Mouse (Mus musculus) lung, postnatal 36 days (tissue): ENCODE data around the gene Map2k5.

Experiments used
- DNase-seq: peaks from one replicate; pipeline ENCODE4 v3.0.0; 2022; ENCODE audit warnings: mixed read lengths

The Map2k5 gene

DNA sequence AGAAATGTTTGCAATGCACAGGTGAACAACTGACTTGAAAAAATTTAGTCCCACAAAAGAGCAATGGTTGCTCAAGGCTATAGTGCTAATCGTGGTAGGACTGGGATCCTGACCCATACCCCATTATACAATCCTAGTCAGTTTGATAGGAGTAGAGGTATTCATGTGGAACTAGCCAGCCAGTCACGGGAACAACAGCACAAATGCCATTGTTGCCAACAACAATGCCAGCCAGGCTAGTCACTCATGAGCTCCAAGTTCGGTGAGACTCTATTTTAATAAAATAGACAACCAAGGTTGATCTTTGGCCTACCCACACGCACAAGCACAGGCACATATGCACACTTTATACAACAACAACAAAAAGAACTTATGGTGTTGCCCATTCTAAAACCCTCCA is 120.0 kb downstream of the Map2k5 start:
- DNase-seq = no peak

DNA sequence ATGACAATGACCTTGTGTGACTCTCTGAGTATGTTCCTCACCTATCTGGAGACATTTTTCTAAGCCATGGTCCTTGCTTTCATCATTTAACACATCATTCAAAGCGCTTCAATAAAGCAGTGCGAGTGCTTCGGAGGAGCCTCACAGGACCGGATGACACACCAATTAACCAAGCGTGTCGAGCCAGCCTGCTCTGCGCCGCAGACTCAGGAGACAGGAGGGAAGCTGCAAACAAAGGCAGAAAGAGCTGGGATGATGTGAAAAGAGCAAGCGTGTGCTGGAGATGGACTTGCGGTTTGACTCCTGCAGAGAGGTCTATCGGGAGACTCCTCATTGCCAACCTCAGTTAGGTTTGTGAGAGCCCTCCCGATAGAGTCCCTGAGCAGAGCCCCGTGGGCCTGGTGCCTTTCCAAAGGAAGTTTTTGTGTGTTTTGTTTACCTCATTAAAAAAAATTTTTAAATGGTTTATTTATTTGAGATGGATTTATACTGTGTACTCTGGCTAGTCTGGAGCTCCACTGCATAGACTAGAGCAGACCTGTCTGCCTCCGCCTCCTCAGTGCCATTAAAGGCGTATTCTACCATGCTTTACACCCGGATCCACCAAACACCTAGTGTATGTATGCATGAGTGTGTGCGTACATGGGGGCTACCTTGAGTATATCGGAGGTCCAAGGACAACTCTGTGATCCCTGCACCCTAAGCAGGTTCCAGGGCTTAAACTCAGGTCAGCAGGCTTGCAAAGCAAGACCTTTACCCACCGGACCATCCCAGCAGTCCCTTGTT is 126.7 kb downstream of the Map2k5 start:
- no peak for DNase-seq

DNA sequence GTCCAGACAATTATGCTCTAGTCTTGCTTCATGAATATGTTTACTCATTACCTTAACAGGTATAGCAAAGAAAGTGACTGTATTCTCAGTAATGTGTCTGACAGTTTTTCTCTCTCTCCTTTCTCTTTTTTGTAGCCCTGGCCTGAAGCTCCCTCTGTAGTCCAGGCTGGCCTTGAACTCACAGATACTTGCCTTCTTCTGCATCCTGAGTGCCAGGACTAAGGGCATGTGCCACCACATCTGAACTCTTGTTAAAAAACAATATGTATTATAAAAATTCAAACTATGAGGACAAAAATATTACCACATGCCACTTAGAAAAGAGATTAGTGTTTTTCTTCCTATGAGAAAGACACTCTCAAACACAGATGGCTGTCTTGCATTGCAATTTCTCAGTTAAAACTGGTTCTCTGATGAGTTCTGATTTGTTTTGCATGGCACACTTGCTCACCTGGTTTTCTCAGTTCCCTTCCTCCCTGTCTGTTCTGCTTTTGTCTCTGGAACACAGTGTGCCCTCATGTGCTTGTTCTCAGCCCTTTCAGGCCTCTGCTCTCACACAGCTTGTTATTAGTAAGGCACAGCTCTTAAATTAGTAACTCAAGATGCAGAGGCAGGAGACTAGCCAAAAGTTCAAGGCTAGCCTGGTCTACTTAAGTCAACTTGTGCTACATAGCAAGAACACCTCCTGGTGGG is 129.5 kb downstream of the Map2k5 start:
- no peak for DNase-seq

DNA sequence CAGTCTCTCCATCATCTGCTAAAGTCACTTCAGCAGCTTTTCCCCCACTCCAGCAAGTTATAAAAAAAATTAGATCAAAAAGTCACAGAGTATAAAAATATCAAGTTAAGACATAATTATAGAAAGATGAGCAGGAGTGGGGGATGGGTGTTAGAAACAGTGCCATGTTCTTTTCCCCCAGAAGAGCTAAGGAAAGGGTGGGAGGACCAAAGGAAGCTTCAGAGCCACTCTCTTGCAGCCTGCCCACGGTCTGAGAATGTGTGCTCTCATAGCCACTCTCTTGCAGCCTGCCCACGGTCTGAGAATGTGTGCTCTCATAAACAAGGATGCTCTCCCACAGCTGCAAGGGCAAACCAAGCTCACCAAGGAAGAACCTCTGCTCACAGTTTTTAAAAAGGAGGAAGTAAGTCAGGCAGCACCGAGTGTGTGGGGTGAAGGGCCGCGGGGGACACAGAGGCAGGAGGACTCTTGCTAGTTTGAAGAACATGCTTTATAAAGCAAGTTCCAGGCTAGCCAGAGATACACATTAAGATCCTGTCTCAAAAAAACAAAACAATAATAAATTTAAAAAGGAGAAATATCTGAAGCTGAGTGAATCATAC is 131.0 kb downstream of the Map2k5 start:
- DNase-seq = peak; percentile 26

DNA sequence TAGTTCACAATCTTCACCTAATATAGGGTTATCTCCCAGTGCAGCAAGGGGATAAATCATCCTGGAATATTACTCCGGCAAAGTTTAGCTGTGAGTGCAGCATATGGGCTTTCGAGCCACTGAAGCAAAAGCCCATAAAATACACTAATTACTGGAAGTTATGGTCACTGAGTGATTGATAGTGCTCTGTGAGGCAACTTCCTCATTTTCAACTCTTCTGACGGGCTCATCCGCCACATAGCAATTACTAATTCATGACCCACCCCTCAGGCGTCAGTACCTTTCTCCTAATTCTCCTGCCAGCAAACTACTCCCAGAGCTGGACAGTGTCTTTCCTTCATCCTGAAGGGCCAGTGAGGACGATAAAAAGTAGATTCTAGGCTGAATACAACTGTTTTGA is 135.7 kb downstream of the Map2k5 start:
- peak; percentile 27 for DNase-seq

DNA sequence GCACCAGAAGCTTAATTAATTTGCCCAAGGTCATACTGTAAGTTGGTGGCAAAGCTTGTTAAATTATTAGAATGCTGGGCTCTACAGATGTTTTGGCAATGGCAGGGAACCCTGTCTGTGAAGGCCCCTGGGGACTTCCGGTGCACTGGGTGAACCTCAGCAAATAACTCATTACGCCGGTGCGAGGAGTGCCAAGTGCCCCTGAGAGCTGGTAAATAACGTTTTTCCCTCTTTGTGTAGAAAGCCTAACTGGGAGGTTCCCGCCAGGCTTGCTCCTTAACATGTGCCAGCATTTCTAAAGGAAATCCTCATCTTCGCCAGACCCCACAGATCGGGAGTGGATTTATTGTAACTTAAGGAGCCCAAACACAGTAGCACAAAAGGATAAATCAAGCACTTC is 136.5 kb downstream of the Map2k5 start:
- DNase-seq = no peak

DNA sequence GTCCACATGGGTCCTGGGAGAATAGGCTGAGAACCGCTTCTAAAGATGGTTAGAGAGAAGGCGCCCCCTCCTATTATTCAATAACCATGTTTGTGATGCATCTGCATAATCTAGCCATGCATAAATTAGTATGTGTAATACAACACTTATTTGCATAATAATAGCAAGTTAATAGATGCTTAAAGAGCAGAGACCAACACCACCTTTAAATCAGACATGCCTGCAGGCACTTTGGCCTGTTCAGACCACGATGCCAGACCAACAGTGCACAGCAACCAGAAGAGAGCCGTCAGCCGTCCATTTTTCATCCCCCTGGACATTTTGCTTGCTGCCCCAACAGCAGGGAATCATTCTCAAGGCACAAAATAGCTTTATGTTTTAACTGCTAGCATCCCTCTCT is 143.3 kb downstream of the Map2k5 start:
- DNase-seq = no peak

DNA sequence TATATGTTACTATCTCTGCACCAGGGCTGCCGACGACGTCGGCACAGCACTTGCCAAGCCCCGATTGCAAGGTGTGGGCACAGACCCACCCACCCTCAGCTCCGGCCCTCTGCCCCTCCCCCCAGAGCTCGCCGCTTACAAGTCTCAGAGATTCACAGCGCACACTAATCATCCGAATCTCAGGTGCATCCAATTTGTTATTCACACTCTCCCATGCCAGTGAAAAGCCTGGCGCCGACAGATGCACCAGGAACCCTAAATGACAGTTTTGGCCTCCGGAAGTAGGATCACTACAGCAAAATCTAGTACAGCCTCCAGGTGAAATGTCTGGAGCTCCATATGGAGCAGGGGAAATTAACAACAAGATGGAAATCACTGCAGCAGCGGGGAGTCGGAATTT is 147.4 kb downstream of the Map2k5 start:
- no peak for DNase-seq

DNA sequence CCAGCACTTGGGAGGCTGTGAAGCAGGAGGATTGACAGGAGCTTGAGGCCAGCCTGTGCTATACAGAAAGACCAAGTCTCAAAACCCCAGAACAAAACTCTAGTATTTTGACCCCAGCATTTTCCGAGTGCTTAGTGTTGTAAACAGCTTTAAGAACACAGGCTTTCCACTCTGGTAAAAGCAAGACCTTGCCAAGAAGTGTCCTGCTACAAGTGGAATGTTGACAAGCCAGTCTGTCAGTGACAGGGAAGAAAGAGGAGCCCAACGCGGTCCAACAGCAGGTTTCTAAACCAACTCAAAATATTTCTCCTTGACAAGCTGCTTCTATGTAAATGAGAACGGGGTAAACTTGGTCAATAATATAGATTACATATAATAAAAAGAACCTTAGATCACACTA is 148.6 kb downstream of the Map2k5 start:
- peak; percentile 52 for DNase-seq

DNA sequence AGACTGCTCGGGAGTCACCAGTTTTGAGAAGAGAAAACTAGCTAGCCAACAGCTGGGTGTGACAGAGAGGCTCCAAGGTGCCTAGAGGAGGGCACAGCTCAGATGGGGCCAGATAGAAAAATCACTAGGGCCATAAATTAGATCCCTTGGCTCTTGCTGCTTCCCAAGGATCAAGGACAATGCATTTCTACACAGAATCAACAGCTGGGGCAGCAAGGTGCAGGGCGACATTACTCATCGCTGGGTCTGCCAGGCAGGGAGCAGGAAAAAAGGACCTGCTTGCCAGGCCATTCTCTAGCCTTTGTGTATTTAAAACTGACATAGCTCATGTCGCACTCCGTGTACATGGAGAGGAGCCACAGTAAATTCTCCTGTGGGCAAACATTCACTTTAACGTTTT is 155.5 kb downstream of the Map2k5 start:
- no peak for DNase-seq

DNA sequence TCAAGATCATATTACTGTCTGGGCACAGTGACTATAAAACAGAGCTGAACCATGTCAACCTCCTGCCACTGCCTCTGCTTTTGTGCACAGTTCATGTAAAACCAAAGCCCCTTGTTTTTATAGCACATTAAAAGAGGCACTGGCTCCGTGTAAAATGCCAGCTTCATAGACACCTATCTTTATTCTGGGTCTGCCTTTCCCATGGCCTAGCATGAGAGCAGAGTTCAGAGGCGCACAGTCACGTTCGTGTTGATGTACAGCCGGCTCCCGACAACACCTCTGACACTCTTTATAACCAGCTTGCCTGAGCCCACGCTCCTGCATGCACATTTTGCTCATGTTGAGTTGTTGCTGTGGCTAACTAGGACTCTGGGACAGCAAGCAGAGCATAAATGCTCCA is 157.9 kb downstream of the Map2k5 start:
- DNase-seq = no peak

DNA sequence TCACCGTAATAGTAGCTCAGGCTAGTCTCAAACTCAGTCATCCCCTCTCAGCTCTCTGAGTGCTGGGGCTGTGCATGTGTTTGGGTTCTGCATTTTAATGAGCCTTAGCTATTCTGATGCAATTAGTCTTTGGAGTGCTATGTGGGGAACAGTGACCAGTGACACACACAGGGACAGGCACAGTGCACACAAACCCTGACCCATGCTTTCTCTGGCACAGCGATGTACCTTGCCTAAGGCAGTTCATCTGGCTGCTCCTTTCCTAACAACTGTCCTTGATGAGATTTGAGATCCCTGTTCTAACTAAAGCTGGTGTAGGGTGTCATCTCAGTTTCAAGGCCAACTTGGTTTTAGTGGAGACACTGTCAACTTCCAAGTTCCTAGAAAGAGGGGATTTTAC is 162.7 kb downstream of the Map2k5 start:
- no peak for DNase-seq

DNA sequence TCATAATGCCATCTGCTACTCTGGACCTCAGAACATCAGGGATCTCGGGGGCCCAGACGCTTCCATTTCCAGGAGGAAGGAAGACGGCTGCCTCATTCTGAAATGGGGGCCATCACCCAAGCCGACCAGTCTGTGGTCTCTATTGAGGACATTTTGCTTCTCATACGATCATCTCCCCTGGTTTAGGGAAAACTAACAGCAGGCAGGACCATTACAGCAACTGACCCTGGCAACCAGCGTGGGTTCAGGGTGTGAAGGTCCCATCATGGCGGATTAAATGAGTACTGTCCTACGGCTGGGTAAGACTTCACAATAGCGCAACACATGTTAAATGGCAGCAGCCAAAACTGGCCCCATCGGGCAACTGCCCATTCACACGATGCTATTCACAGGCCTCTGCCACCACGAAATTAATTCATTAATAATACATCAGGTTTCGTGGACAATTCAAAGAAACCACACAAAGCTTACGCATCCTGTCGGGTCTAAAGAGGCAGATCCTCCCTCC is 170.9 kb downstream of the Map2k5 start:
- no peak for DNase-seq

DNA sequence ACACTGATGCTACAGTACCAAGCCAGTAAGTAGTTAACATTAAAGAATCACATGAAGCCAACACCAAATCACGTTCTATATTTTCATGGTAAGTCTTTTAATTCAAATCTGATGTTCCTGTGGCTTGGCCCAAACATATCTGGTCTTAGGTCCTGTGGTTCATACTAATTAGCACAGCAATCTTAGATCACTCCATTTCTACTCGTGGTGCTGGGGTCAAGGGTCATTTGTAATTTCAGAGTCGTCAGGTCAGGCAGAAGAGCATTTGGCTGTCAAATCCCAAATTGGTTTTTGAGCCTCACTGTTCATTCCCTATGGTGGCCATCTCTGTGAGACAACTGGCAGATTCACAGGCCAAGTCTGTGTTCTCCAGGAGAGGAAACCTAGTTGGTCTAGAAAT is 174.2 kb downstream of the Map2k5 start:
- no peak for DNase-seq

DNA sequence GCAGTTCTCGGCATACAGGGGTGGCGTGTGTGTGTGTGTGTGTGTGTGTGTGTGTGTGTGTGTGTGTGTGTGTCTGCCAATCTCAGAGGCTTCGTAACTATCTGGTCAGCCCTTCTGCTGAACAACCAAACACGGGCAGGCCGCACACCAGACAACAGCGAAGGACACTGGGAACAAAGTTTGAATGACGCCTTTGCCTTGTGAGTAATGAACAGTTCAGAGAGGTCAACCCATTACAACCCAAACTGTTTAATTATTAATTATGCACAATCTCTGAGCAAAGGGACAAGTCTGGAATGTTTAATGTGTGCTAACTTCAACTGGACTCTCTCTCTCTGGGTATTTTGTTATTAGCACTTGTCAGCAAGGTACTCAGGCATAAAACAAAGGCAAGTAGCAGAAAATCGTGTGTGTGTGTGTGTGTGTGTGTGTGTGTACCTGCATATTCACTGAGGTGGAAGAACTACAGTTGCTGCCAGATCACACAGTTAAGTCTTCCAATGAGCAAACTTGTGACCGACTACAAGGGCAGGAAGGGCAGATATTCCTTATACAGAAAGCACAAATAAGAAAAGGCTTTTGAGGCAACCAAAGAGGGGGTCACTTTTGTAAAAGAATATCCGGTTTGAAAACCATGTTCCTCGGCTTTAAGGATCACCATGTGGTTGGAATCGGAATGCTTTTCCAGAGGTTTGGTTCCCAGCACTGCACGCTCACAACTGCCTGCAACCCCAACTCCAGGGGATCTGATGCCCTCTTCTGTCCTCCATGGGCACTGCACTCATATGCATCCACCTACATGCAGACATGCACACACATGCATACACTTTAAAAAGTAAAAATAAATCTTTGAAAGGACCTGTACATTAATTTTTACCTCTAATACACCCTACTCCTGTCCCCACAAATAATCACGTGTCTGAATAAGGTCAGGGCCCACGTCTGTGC is 176.1 kb downstream of the Map2k5 start:
- DNase-seq = no peak

DNA sequence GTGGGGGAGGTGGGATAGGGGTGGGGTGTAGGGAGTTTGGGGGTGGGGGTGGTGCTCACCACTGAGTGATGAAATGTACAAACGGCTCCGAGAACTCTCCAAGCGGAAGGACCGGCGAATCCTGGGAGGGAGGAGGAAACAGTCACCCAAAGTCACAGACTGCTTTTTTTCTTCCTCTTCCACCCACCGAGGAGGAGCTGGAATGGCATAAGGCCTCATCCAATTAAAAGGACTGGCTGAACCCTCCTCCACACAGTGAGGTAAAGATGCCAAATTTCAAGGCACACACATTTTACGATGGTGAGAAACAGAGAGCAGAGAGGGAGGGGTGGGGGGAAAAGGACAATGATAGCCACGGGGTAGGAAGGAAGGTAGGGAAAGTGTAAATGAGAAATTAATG is 180.4 kb downstream of the Map2k5 start:
- DNase-seq = peak; percentile 11

DNA sequence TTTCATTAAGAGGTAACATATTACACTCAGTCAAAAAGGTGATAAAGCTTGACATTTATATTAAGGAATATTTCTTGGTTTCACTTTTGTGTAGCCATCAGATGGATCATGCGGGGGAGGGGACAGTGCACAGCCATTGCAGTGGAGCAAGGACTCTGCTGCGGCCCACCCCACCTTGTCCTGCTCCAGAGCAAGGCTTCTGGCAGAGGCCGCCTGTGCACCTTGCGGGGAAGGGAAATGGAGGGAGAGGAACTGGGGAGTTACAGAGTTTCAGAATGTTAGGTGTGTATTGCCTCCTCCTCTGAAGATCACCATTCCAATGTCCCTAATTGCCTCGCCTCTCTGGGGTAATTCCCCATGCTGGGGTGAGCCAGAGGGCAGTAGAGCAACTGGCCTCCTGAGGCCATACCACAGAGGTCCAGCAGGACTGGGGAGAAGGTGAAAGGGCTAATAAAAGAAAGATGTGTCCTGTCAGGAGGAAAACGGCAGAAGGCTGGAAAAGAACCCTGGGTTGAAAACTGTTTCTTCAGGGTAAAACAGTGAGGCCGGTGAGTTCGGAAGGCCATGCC is 181.5 kb downstream of the Map2k5 start:
- DNase-seq = no peak

DNA sequence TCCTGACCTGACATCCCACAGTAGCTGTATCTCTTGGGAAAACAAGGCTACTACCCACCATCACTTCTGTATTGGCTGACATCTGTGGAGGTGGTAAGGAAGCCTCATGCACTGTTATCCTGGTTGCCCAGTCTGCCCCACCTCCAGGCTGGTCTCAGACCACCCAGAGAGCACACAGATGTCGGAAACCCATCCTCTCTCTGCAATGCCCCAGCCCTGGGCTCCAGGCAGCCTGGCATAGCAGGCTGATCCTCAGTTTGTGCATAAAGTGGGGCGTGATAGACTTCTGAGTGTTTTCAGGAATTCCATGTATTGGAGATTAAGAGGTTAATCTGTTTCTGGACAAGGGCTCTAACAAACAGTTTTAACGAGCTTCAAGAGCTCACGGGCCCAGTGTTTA is 182.2 kb downstream of the Map2k5 start:
- DNase-seq = no peak

DNA sequence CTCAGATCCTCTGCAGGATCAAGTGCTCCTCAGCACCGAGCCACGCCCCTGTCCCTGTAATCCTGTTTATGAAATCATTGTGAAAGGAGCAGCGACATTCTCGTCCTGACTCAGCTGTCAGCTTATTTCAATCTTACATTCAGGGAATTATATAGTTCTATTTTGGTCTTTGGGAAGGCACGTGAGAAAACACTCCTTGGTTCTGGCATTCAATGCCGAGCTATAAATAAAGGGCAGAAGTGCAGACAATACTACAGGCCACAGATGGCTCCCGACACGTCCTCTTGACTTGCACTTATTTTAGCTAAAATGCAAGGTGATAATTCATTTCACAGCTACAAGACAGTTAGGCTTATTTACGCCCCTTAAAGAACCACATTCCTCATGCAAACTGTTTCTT is 182.9 kb downstream of the Map2k5 start:
- no peak for DNase-seq

DNA sequence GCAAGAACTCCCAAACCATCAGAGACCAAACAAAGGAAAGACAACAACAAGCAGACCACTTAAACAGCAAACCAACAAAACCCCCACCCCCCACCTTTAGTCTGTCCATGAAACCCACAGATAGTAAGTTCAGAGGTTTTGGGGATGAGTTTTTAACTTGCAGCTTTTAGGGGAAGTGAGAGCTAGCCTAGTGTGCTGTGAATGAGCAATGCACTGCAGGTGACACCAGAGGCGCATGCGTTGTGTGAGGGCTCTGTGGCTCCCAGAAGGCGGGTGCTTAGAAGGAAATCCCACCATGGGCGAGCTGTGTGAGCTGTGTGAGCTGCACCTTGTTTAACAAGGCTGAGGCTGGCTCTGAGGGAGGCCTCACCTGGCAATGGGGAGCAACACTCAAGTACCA is 184.9 kb downstream of the Map2k5 start:
- no peak for DNase-seq

DNA sequence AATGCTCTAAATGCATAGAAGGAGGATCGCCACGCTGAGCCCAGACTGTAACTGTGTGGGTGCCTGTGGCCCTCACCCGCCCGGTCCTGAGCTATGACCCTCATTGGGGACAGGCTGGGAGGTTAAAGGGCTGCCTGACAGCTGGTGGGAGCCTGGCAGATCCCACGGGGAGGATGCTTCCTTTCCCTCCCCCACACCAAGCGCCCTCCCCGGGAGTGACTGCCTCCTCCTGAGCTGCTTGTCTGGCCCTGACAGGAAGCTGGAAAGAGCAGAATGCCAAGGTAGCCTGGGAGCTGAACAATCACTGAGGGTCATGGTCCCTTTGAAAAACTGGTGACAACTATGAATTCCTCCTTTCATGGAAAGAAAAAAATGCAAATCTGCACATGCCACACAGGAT is 190.4 kb downstream of the Map2k5 start:
- peak; percentile 4 for DNase-seq

DNA sequence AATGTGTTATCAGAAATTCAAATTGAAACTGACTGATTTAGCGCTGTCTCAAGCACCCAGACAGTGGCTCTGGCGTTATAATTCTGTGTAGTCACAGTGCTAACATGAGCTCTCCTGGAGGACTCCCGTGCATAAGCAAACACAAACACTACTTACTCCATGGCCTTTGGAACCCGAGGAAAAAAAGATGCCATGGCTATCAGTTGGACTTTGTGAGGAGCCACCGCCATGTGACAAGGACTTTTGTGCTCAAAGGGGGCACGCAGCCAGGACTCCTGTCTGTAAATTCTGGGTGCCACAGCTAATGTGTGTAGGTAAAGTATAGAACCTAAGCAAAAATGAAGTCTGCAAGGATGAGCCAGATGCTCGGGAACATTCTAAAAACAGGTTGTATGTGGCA is 192.5 kb downstream of the Map2k5 start:
- no peak for DNase-seq

DNA sequence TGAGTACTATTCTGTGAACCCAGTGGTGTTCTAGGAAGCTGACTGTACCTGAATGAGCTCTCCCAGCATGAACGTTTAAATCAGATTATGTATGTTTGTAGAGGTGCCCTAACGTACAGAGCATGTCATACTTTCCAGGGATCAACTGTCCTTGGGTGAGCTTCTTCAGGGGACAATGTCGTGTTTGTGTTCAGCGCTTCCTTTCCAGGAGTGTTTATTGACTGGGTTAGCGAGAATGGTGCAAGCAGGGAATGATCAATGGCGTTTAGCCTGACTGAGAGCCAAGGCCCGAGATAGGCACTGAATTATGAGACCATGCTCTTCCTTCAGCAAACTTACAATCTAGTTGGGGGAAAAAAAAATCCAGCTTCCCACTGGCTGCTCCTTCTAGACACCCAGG is 193.8 kb downstream of the Map2k5 start:
- no peak for DNase-seq
